Mouse (Mus musculus): ENCODE data around the gene Gm20388. TPM values are rescaled to one million over a fixed set of nuclear protein-coding genes. Genes with fewer than 3 reads are reported as not detected.
A peak's percentile ranks its signal among the peaks of the same experiment; 100 is the strongest.

Gm20388 gene
- polyA plus RNA-seq, 1 experiment from 2014 or later = 1.7 TPM

GRCm38 (mm10) chr8:123635671-123636070, 3725.0 kb downstream of the Gm20388 start:
- 82% methylated on average over 11 of the region's 11 CpGs for WGBS

GRCm38 (mm10) chr8:123643330-123644051, 3732.8 kb downstream of the Gm20388 start:
- Histone ChIP-seq H3K36me3 (no peaks in the 10 kb centered on the region), H3K9me3 (no peaks in the 10 kb centered on the region), H3K27ac (no peak overlapping the region; the same call in 1 of the 2 replicates), H3K27me3 (ENCODE audit: insufficient read depth, poor library complexity, severe bottlenecking) (peaks cover 6% of the 10 kb centered on the region; the same call in 1 of the 2 replicates), H3K4me3 (peak overlapping the region; percentile 51), H3K4me1 (replicated peaks) (peaks cover 12% of the 10 kb centered on the region)
- DNase-seq (ENCODE audit: low spot score) = peak; percentile 68
- WGBS = 16% methylated on average over 25 of the region's 25 CpGs

More at GRCm38 (mm10) chr8:123635671-123636070, 3725.0 kb downstream of the Gm20388 start:
- Histone ChIP-seq H3K36me3 (no peaks in the 10 kb centered on the region), H3K9me3 (no peaks in the 10 kb centered on the region), H3K4me1 (replicated peaks) (peaks cover 2% of the 10 kb centered on the region), H3K27ac (no peak overlapping the region), H3K4me3 (no peak overlapping the region), H3K27me3 (ENCODE audit: insufficient read depth, poor library complexity, severe bottlenecking) (peaks cover 13% of the 10 kb centered on the region; the same call in 1 of the 2 replicates)
- DNase-seq (ENCODE audit: low spot score) = no peak

GRCm38 (mm10) chr8:123645229-123645628, 3734.6 kb downstream of the Gm20388 start:
- WGBS = 75% methylated on average over 9 of the region's 9 CpGs
- Histone ChIP-seq H3K36me3 (no peaks in the 10 kb centered on the region), H3K9me3 (no peaks in the 10 kb centered on the region), H3K27me3 (ENCODE audit: insufficient read depth, poor library complexity, severe bottlenecking) (peaks cover 6% of the 10 kb centered on the region; the same call in 1 of the 2 replicates), H3K4me1 (replicated peaks) (peaks cover 14% of the 10 kb centered on the region), H3K4me3 (no peak overlapping the region), H3K27ac (no peak overlapping the region)
- no peak for DNase-seq (ENCODE audit: low spot score)

- 78% methylated on average over 17 of the region's 17 CpGs for WGBS
- H3K4me3 ChIP-seq = no peak overlapping the region
- H3K4me1 ChIP-seq (replicated peaks) = peaks cover 18% of the 10 kb centered on the region
- H3K36me3 ChIP-seq = no peaks in the 10 kb centered on the region
- H3K27me3 ChIP-seq (ENCODE audit: insufficient read depth, poor library complexity, severe bottlenecking) = no peaks in the 10 kb centered on the region
- no peak overlapping the region for H3K27ac ChIP-seq
- no peak for DNase-seq (ENCODE audit: low spot score)
- no peaks in the 10 kb centered on the region for H3K9me3 ChIP-seq
These were observed 3737.9 kb downstream of the Gm20388 start for GRCm38 (mm10) chr8:123648245-123649170.

- no peak overlapping the region for H3K4me3 ChIP-seq
- H3K4me1 ChIP-seq (replicated peaks) = peaks cover 20% of the 10 kb centered on the region
- H3K27me3 ChIP-seq (ENCODE audit: insufficient read depth, poor library complexity, severe bottlenecking) = no peaks in the 10 kb centered on the region
- H3K36me3 ChIP-seq = no peaks in the 10 kb centered on the region
- no peaks in the 10 kb centered on the region for H3K9me3 ChIP-seq
- WGBS = 93% methylated on average over 12 of the region's 12 CpGs
- no peak for DNase-seq (ENCODE audit: low spot score)
- no peak overlapping the region for H3K27ac ChIP-seq
These were observed 3738.8 kb downstream of the Gm20388 start for GRCm38 (mm10) chr8:123649483-123649882.

- WGBS = 92% methylated on average over 5 of the region's 5 CpGs
- Histone ChIP-seq H3K4me1 (replicated peaks) (peaks cover 34% of the 10 kb centered on the region), H3K27ac (no peak overlapping the region), H3K9me3 (no peaks in the 10 kb centered on the region), H3K27me3 (ENCODE audit: insufficient read depth, poor library complexity, severe bottlenecking) (no peaks in the 10 kb centered on the region), H3K36me3 (peaks cover 7% of the 10 kb centered on the region), H3K4me3 (no peak overlapping the region)
- DNase-seq (ENCODE audit: low spot score) = no peak
These were observed 3740.9 kb downstream of the Gm20388 start for GRCm38 (mm10) chr8:123651390-123652098.

GRCm38 (mm10) chr8:123652641-123653040, 3742.0 kb downstream of the Gm20388 start:
- Histone ChIP-seq H3K4me3 (no peak overlapping the region), H3K4me1 (replicated peaks) (peaks cover 34% of the 10 kb centered on the region), H3K36me3 (peaks cover 18% of the 10 kb centered on the region), H3K27ac (0 out of 2 replicates have a peak overlapping the region, but pooled peaks have one; percentile 98), H3K9me3 (no peaks in the 10 kb centered on the region), H3K27me3 (ENCODE audit: insufficient read depth, poor library complexity, severe bottlenecking) (no peaks in the 10 kb centered on the region)
- DNase-seq (ENCODE audit: low spot score) = no peak
- WGBS = 58% methylated on average over 4 of the region's 4 CpGs

- no peaks in the 10 kb centered on the region for H3K9me3 ChIP-seq
- peak within 1 kb of the TSS; percentile 98 for H3K27ac ChIP-seq
- peak within 1 kb of the TSS; percentile 81 for H3K4me3 ChIP-seq
- DNase-seq (ENCODE audit: low spot score) = peak; percentile 93
- under 1% methylated on average over 57 of the region's 58 CpGs for WGBS
- no peaks in the 10 kb centered on the region for H3K27me3 ChIP-seq (ENCODE audit: insufficient read depth, poor library complexity, severe bottlenecking)
- H3K36me3 ChIP-seq = peaks cover 27% of the 10 kb centered on the region
- H3K4me1 ChIP-seq (replicated peaks) = peaks cover 30% of the 10 kb centered on the region
These were observed 3742.8 kb downstream of the Gm20388 start, which contains the start of gene Rhou for GRCm38 (mm10) chr8:123653308-123653993. Gene Rhou (plus strand): TSS chr8:123653929.

GRCm38 (mm10) chr8:123653994-123654569, 3743.4 kb downstream of the Gm20388 start:
- DNase-seq (ENCODE audit: low spot score) = peak; percentile 78
- H3K9me3 ChIP-seq = no peaks in the 10 kb centered on the region
- H3K27ac ChIP-seq = peak overlapping the region; percentile 98
- H3K4me1 ChIP-seq (replicated peaks) = peaks cover 28% of the 10 kb centered on the region
- H3K27me3 ChIP-seq (ENCODE audit: insufficient read depth, poor library complexity, severe bottlenecking) = no peaks in the 10 kb centered on the region
- WGBS = under 1% methylated on average over 77 of the region's 77 CpGs
- peaks cover 33% of the 10 kb centered on the region for H3K36me3 ChIP-seq
- peak overlapping the region; percentile 81 for H3K4me3 ChIP-seq

GRCm38 (mm10) chr8:123654763-123655162, 3744.1 kb downstream of the Gm20388 start:
- peak overlapping the region; percentile 81 for H3K4me3 ChIP-seq
- 20% methylated on average over 5 of the region's 5 CpGs for WGBS
- no peaks in the 10 kb centered on the region for H3K9me3 ChIP-seq
- H3K36me3 ChIP-seq = peaks cover 40% of the 10 kb centered on the region
- no peak for DNase-seq (ENCODE audit: low spot score)
- peak overlapping the region; percentile 3 for H3K27ac ChIP-seq
- no peaks in the 10 kb centered on the region for H3K27me3 ChIP-seq (ENCODE audit: insufficient read depth, poor library complexity, severe bottlenecking)
- peaks cover 28% of the 10 kb centered on the region for H3K4me1 ChIP-seq (replicated peaks)

GRCm38 (mm10) chr8:123655351-123655779, 3744.7 kb downstream of the Gm20388 start:
- 2% methylated on average over 8 of the region's 8 CpGs for WGBS
- H3K27ac ChIP-seq = peak overlapping the region; percentile 3
- peaks cover 28% of the 10 kb centered on the region for H3K4me1 ChIP-seq (replicated peaks)
- no peaks in the 10 kb centered on the region for H3K9me3 ChIP-seq
- peak overlapping the region; percentile 81 for H3K4me3 ChIP-seq
- H3K36me3 ChIP-seq = peaks cover 46% of the 10 kb centered on the region
- H3K27me3 ChIP-seq (ENCODE audit: insufficient read depth, poor library complexity, severe bottlenecking) = no peaks in the 10 kb centered on the region
- DNase-seq (ENCODE audit: low spot score) = peak; percentile 33

All from hindbrain, embryonic 10.5 days (tissue).